Mouse (Mus musculus) lung, postnatal 0 days (tissue): ENCODE data around the gene Tbc1d2b. TPM values are rescaled to one million over a fixed set of nuclear protein-coding genes. Genes with fewer than 3 reads are reported as not detected.
A peak's percentile ranks its signal among the peaks of the same experiment; 100 is the strongest.

Experiments used
- ATAC-seq: fragments of 200-750 bp; cut with Nextera tagmentation; 2 replicates; pipeline ENCODE4 v1.8.0; 2017; ENCODE audit warnings: moderate library complexity
- DNase-seq: peaks from one replicate; pipeline ENCODE4 v3.0.0-alpha.2; 2016; ENCODE audit warnings: low spot score
- H3K27ac ChIP-seq: fragments of 300-500 bp; sonication (generic); 2 replicates; pipeline ENCODE4 v1.5.1; 2014; ENCODE audit warnings: antibody characterized with exemption, mild to moderate bottlenecking, low read length, mixed read lengths
- H3K27me3 ChIP-seq: fragments of 300-500 bp; sonication (generic); replicated peaks from 2 replicates; pipeline ENCODE4 v1.6.1; 2014; ENCODE audit warnings: low read length, mixed read lengths; ENCODE audit not compliant: insufficient read depth
- H3K36me3 ChIP-seq: fragments of 300-500 bp; sonication (generic); 2 replicates; pipeline ENCODE4 v1.6.1; 2014; ENCODE audit warnings: low read length, mixed read lengths; ENCODE audit not compliant: insufficient read depth
- H3K4me1 ChIP-seq: fragments of 300-500 bp; sonication (generic); 2 replicates; pipeline ENCODE4 v1.6.1; 2014; ENCODE audit warnings: antibody characterized with exemption, low read depth, low read length, mixed read lengths; ENCODE audit not compliant: insufficient read depth
- H3K4me2 ChIP-seq: fragments of 300-500 bp; sonication (generic); replicated peaks from 2 replicates; pipeline ENCODE4 v1.6.1; 2014; ENCODE audit warnings: low read depth, mild to moderate bottlenecking, low read length, moderate library complexity, mixed read lengths
- H3K4me3 ChIP-seq: fragments of 300-500 bp; sonication (generic); 2 replicates; pipeline ENCODE4 v1.5.1; 2014; ENCODE audit warnings: low read depth, low read length
- H3K9ac ChIP-seq: fragments of 300-500 bp; sonication (generic); replicated peaks from 2 replicates; pipeline ENCODE4 v1.6.1; 2014; ENCODE audit warnings: low read depth, mild to moderate bottlenecking
- H3K9me3 ChIP-seq: fragments of 300-500 bp; sonication (generic); 2 replicates; pipeline ENCODE4 v1.6.1; 2016; ENCODE audit warnings: low read length, mixed read lengths
- CTCF ChIP-seq: IDR thresholded peaks from 2 replicates; pipeline ENCODE4 v1.5.1; 2016; ENCODE audit warnings: antibody characterized with exemption, mild to moderate bottlenecking
- EP300 ChIP-seq: IDR thresholded peaks from 2 replicates; pipeline ENCODE4 v1.6.1; 2016; ENCODE audit warnings: antibody characterized with exemption, mild to moderate bottlenecking, control low read depth
- WGBS: fragments of 180-500 bp; shearing (Covaris S2); extraction: QIAGEN DNeasy Blood & Tissue Kit; methylation state at CpG from one replicate; pipeline ENCODE4 v1.1.7; 2014; 5-methylcytosine and 5-hydroxymethylcytosine counted together
- polyA plus RNA-seq: library from polyadenylated mRNA; unstranded; fragments of >200 nt; fragmentation: Nextera tagmentation; extraction: Ambion mirVana; gene quantifications from 2 replicates; pipeline ENCODE4 v1.2.1, GENCODE M21; 2015

Gene Tbc1d2b
- polyA plus RNA-seq, 1 experiment from 2014 or later: 9.5 TPM

DNA sequence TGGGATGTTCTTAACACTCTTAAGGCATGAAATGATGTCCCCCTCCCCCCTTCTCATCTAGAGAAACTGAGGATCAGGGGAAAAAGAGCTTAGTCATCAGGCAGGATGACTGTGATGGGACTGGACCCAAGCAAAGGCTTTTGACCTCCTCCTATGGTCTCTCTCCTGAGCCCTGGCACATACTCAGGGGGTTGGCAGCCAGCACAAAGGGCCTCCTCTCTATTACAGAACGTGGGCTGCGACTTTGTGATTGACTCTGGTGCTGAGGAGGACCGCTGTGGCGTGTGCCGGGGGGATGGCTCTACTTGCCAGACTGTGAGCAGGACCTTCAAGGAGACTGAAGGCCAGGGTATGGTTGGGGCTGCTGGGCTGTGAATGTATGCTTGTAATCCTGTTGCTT is 81.2 kb downstream of the Tbc1d2b start:
- Histone ChIP-seq H3K4me1 (no peaks in the 10 kb centered on the region), H3K9ac (no peak overlapping the region), H3K27ac (no peak overlapping the region), H3K4me3 (no peak overlapping the region), H3K27me3 (no peaks in the 10 kb centered on the region), H3K9me3 (no peaks in the 10 kb centered on the region), H3K36me3 (no peaks in the 10 kb centered on the region), H3K4me2 (no peak overlapping the region)
- ATAC-seq: no peak
- no peak for TF ChIP-seq EP300
- WGBS: 69% methylated on average over 5 of the region's 5 CpGs
- no peak for DNase-seq

DNA sequence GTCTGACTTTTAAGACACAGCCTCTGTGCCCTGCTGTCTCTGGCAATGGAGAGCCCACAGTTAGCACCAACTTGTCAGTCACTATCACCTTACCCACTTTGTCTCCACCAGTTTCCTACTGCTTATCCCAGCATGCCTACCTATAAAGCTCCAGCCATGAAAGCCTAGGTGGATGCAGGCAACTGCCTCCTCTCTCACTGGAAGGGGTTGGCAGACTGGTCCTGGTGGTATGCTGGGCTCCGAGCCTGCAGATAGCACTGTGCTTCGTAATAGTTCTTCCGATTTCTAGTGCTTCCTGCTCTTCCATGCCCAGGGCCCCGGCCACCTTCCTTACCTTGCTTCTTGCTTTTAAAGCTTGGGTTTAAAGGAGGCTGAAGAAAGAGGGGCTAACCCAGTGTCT is 81.7 kb downstream of the Tbc1d2b start:
- 85% methylated on average over 4 of the region's 4 CpGs for WGBS
- no peaks in the 10 kb centered on the region for H3K36me3 ChIP-seq
- ATAC-seq (no peak), DNase-seq (no peak)
- H3K9me3 ChIP-seq: no peaks in the 10 kb centered on the region
- H3K9ac ChIP-seq: no peak overlapping the region
- H3K4me1 ChIP-seq: no peaks in the 10 kb centered on the region
- TF ChIP-seq CTCF: no peak
- no peak for TF ChIP-seq EP300
- no peak overlapping the region for H3K27ac ChIP-seq
- H3K4me3 ChIP-seq: no peak overlapping the region
- H3K4me2 ChIP-seq: no peak overlapping the region
- no peaks in the 10 kb centered on the region for H3K27me3 ChIP-seq

DNA sequence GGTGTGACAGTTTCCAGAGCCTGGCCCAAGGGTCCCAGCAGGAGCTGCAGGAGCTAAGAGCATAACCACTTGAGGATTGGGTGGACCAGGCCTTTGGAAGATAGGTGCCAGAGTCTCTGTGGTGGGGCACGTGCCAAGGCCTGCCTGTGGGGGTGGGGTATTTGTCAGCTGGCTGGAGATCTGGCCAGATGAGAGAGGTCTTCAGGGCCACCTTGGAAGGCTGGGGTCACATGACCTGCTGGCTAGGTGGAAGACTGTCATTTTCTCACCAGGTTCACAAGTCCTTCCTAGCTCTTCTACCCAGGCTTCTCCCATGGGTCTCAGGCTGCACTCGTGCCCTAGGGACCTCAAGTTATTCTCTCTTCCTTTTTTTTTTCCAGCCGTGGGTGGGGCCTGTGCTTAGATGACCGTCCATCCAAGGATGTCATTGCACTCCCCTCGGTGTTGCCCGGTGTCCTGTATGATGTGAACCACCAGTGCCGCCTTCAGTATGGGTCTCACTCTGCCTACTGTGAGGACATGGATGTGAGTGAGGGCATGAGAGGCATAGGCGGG is 85.2 kb downstream of the Tbc1d2b start:
- TF ChIP-seq CTCF (no peak), EP300 (no peak)
- H3K4me1 ChIP-seq: 0 out of 2 replicates have a peak, but pooled peaks cover 3% of the 10 kb centered on the region
- H3K9ac ChIP-seq: no peak overlapping the region
- H3K36me3 ChIP-seq: no peaks in the 10 kb centered on the region
- no peak overlapping the region for H3K27ac ChIP-seq
- H3K4me3 ChIP-seq: no peak overlapping the region
- H3K27me3 ChIP-seq: no peaks in the 10 kb centered on the region
- H3K4me2 ChIP-seq: no peak overlapping the region
- no peaks in the 10 kb centered on the region for H3K9me3 ChIP-seq
- ATAC-seq: no peak
- DNase-seq: no peak
- 73% methylated on average over 8 of the region's 8 CpGs for WGBS

DNA sequence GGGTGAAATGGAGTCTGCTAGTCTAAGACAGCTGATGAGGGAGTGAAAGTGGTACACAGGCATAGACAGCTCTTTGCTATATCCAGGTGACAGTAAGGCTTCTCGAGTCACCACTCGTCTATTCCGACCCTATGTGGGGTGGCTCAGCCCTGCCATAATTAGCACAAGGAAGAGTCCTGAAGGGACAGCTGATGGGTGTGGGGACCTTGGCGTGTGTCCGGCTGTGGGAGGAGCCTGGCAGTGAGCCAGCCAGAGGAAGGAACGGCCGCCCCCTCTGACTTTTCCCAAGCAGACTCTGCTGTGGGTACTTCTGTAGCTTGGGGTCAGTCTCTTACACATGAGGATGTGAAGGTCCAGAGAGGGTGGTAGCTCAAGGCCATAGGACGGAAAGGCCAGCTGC is 86.5 kb downstream of the Tbc1d2b start:
- TF ChIP-seq CTCF (no peak), EP300 (no peak)
- H3K4me2 ChIP-seq: 0 out of 2 replicates have a peak overlapping the region, but pooled peaks have one; percentile 9
- 0 out of 2 replicates have a peak, but pooled peaks cover 3% of the 10 kb centered on the region for H3K4me1 ChIP-seq
- no peak overlapping the region for H3K9ac ChIP-seq
- no peaks in the 10 kb centered on the region for H3K27me3 ChIP-seq
- ATAC-seq (peak; percentile 35), DNase-seq (peak; percentile 34)
- 35% methylated on average over 8 of the region's 8 CpGs for WGBS
- H3K27ac ChIP-seq: no peak overlapping the region
- no peaks in the 10 kb centered on the region for H3K9me3 ChIP-seq
- H3K36me3 ChIP-seq: no peaks in the 10 kb centered on the region
- H3K4me3 ChIP-seq: no peak overlapping the region

DNA sequence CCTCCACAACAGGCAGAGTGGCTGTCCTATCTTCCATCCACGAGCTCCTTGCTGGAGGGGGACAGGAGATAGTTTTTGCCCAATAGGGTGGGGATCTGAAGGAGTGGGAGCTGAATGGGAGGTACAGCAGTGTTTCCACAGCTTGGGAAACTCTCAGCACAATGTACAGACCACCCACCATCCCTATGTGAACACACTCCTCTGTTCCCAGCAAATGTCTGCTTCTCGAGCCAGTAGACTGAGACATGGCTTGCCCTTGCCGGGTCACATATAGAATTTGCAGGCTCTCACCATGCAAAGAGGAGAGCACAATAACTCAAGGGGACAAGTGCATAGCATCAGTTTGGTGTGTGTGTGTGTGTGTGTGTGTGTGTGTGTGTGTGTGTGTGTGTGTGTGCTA is 87.1 kb downstream of the Tbc1d2b start:
- no peaks in the 10 kb centered on the region for H3K36me3 ChIP-seq
- no peak overlapping the region for H3K27ac ChIP-seq
- H3K4me2 ChIP-seq: no peak overlapping the region
- no peak overlapping the region for H3K9ac ChIP-seq
- ATAC-seq: 0 out of 2 replicates have a peak, but pooled peaks have one; percentile 7
- no peak overlapping the region for H3K4me3 ChIP-seq
- 0 out of 2 replicates have a peak, but pooled peaks cover 3% of the 10 kb centered on the region for H3K4me1 ChIP-seq
- H3K9me3 ChIP-seq: no peaks in the 10 kb centered on the region
- H3K27me3 ChIP-seq: no peaks in the 10 kb centered on the region
- WGBS: 63% methylated on average over 3 of the region's 3 CpGs
- TF ChIP-seq EP300 (no peak), CTCF (no peak)
- DNase-seq: no peak

DNA sequence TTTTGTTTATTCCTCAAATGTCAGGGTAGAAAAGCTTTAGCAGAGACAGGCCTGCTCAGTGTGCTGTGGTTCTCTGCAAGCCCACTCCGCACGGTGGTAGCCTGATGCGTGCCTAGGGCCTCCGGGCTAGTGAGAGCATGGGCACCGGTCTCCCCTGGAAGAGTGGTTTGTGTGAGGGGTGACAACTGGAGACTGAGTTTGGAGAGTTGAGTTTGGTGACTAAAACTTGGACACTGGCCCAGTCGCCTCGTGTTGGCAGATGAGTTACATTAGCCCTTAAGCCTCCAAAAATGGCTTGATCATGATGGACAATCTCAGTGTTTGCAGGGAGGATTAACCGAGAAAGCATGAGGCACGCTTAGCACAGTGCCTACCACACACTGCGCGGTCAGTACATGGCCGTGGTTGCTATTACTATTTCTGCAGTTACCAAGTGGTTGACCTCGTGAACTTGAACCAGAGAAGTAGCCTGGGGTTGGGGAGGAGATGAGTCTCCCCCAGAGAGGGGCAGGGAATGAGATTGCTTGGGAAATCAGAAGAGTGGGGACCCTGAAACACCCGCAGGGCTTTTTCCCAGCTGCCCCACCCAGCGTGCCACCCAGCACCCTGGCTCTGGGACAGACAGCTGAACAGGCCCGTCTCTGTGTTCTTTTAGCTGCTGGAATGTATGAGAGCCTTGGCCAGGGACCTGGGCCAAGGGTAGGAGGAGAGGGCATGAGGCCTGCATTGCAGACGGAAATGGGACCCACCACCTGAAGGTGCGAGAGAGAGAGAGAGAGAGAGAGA is 87.8 kb downstream of the Tbc1d2b start:
- Histone ChIP-seq H3K9me3 (no peaks in the 10 kb centered on the region), H3K36me3 (no peaks in the 10 kb centered on the region), H3K27ac (peak overlapping the region; percentile 32; the same call in 1 of the 2 replicates), H3K4me2 (no peak overlapping the region), H3K4me1 (0 out of 2 replicates have a peak, but pooled peaks cover 3% of the 10 kb centered on the region), H3K4me3 (no peak overlapping the region), H3K9ac (no peak overlapping the region), H3K27me3 (no peaks in the 10 kb centered on the region)
- ATAC-seq (peak; percentile 66), DNase-seq (peak; percentile 53)
- WGBS: 52% methylated on average over 18 of the region's 18 CpGs
- TF ChIP-seq CTCF (no peak), EP300 (no peak)
